Mouse (Mus musculus) yolk sac, embryonic 10.5 days (tissue): ENCODE measurements at regions not wholly inside any gene's neighbourhood (a gene's known extent, or its start where the extent isn't known, plus 50 kb on each side); places are given as distances from the start of the nearest gene placed in this dataset.
"Not testable (repeated sequence)": the region's sequence is repeated elsewhere in the genome, so short reads cannot be mapped to it uniquely, and the experiment has no call there.

Experiments
- DNase-seq: peaks from one replicate; pipeline ENCODE4 v3.0.0-alpha.2; 2017; ENCODE audit warnings: low spot score

GRCm38 (mm10) chr13:5920422-5920821 is 59.1 kb downstream of the Klf6 start:
- no peak for DNase-seq

GRCm38 (mm10) chr13:5931433-5931832 is 70.2 kb downstream of the Klf6 start:
- DNase-seq = no peak

GRCm38 (mm10) chr13:5937436-5937835 is 76.2 kb downstream of the Klf6 start:
- no peak for DNase-seq

- no peak for DNase-seq
Measured at GRCm38 (mm10) chr13:5937970-5938369, 76.7 kb downstream of the Klf6 start.

GRCm38 (mm10) chr13:5939368-5939767 is 78.1 kb downstream of the Klf6 start:
- no peak for DNase-seq

- no peak for DNase-seq
Measured at GRCm38 (mm10) chr13:5952863-5953262, 91.6 kb downstream of the Klf6 start.

- not testable (repeated sequence) for DNase-seq
Measured at GRCm38 (mm10) chr13:5955121-5955520, 93.8 kb downstream of the Klf6 start.

GRCm38 (mm10) chr13:5956145-5956544 is 94.9 kb downstream of the Klf6 start:
- DNase-seq = no peak

- no peak for DNase-seq
Measured at GRCm38 (mm10) chr13:5962947-5963346, 101.7 kb downstream of the Klf6 start.

- DNase-seq = no peak
Measured at GRCm38 (mm10) chr13:5964626-5965025, 103.3 kb downstream of the Klf6 start.

- DNase-seq = no peak
Measured at GRCm38 (mm10) chr13:5978615-5979014, 117.3 kb downstream of the Klf6 start.

GRCm38 (mm10) chr13:5987491-5987890 is 126.2 kb downstream of the Klf6 start:
- DNase-seq = no peak

- no peak for DNase-seq
Measured at GRCm38 (mm10) chr13:5988407-5988806, 127.1 kb downstream of the Klf6 start.

GRCm38 (mm10) chr13:6000559-6001217 is 139.4 kb downstream of the Klf6 start:
- DNase-seq = no peak

GRCm38 (mm10) chr13:6001218-6001564 is 139.9 kb downstream of the Klf6 start:
- no peak for DNase-seq

GRCm38 (mm10) chr13:6005901-6006300 is 144.6 kb downstream of the Klf6 start:
- no peak for DNase-seq

GRCm38 (mm10) chr13:6009671-6010070 is 148.4 kb downstream of the Klf6 start:
- DNase-seq = no peak

- DNase-seq = no peak
Measured at GRCm38 (mm10) chr13:6027207-6027606, 165.9 kb downstream of the Klf6 start.

- DNase-seq = no peak
Measured at GRCm38 (mm10) chr13:6028878-6029277, 167.6 kb downstream of the Klf6 start.

GRCm38 (mm10) chr13:6029461-6029860 is 168.2 kb downstream of the Klf6 start:
- no peak for DNase-seq

- no peak for DNase-seq
Measured at GRCm38 (mm10) chr13:6030128-6030527, 168.8 kb downstream of the Klf6 start.

- DNase-seq = no peak
Measured at GRCm38 (mm10) chr13:6040132-6040531, 178.8 kb downstream of the Klf6 start.

- DNase-seq = no peak
Measured at GRCm38 (mm10) chr13:6040663-6041062, 179.4 kb downstream of the Klf6 start.

- no peak for DNase-seq
Measured at GRCm38 (mm10) chr13:6042495-6042894, 181.2 kb downstream of the Klf6 start.
